Mouse (Mus musculus) CD4-positive, CD25-positive, alpha-beta regulatory T cell, adult 2 months (primary cell): ENCODE measurements around the gene Olfr1037.
"Not testable (repeated sequence)": the region's sequence is repeated elsewhere in the genome, so short reads cannot be mapped to it uniquely, and the experiment has no call there.

Experiments used
- DNase-seq: peaks from one replicate; pipeline ENCODE4 v3.0.0-alpha.2; 2012; ENCODE audit warnings: low read depth, low spot score

Olfr1037 gene

DNA sequence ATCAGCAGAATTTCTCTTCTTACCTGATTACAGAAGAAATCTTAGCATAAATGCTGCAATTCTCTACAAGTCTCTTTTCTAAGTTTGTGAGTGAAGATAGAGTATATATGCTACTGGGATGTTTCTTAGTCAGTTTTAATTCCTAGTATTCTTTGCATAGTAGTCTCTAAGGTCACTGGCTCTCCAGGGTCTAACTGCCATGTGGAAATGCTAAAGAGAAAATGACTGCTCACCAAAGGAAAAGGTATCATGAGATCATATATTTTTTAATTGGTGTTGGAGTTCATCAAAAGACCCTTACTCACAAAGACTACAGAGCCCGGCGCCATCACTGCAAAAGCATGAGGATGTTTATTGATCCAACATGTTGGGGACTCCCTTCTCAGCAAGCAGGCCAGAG, at the start of gene Olfr1037:
Gene Olfr1037 (minus strand): TSS at position 101 of the 400 bp plus-strand sequence.
- no peak for DNase-seq

DNA sequence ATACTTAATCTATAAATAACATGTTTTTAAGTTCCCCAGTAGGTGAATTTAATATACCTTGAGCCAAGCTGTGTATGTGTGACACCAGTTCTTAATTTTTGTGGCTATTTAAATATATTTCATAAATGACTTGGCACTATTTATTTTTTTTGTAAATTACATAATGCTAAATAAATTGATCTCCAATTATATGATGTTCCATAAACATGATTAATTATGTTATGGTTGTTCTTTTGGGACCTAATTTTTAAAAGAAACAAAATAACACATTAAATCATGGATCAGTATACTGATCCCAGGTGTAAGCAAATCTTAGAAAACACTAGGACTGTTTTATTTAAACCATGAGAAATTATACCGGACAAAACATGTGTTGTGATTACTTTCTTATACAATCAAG, 48.6 kb upstream of the Olfr1037 start, which contains the start of gene Olfr1039:
Gene Olfr1039 (minus strand): TSS at position 101 of the 400 bp plus-strand sequence.
- no peak for DNase-seq

DNA sequence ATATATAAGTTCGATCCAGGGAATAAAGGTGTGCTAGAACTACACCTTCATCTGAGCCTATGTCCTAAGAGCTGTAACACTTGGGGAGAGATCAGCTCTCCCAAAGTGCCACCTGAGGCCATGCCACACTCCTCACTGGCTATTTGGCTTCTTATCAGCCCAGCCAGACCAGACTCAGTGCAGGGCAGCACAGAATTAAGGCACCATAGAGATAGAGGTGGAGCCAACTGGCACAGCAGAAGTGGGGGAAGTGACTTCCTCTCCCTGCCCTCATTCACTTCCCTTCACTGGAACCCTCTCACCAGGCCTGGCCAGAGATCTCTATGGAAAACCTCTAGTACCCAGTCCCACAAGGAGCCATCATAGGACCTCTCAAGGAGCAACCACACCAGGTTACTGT, 6.7 kb downstream of the Olfr1037 start:
- not testable (repeated sequence) for DNase-seq

DNA sequence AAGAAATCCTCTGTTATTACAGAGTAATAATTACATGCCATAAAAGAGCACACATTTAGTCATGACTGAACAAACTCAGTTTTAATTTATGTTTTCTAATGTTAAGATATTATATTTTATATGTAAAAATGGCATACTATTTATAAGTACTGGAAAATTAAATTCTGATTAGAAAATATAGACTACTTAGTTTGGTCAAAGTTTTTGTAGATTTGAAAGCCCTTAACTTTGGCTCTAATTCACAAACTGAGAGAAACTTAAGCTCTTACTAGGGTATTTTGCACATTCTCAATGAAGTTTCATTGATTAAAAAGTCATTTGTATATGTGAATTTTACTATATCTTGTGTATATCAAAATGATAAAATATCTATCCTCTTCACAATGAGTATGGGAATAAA, 13.5 kb downstream of the Olfr1037 start, which contains the start of gene Olfr1036:
Gene Olfr1036 (plus strand): TSS at position 301 of the 400 bp plus-strand sequence.
- DNase-seq, result not testable (repeated sequence)

DNA sequence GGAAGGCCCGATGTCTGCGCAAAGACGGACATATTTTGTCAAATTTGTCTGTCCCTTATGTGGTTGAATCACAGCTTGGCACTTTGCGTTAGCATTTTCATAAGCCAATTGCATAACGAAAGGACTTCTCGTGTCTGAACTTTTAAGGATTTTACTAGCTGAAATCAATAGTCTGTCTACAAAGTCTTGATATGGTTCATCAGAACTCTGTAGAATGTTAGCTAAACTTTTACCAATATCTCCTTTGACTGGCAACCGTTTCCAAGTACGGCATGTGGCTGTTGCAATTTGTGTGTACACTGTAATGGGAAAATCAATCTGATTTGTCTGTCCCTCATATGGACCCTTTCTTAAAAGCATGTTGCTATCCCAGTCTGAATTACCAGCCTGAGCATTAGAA, 17.0 kb downstream of the Olfr1037 start:
- no peak for DNase-seq

DNA sequence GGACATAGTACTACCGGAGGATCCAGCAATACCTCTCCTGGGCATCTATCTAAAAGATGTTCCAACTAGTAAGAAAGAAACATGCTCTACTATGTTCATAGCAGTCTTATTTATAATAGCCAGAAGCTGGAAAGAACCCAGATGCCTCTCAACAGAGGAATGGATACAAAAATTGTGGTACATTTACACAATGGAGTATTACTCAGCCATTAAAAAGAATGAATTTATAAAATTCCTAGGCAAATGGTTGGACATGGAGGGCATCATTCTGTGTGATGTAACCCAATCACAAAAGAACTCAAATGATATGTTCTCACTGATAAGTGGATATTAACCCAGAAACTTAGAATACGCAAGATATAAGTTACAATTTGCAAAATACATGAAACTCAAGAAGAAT, 23.4 kb downstream of the Olfr1037 start:
- not testable (repeated sequence) for DNase-seq

DNA sequence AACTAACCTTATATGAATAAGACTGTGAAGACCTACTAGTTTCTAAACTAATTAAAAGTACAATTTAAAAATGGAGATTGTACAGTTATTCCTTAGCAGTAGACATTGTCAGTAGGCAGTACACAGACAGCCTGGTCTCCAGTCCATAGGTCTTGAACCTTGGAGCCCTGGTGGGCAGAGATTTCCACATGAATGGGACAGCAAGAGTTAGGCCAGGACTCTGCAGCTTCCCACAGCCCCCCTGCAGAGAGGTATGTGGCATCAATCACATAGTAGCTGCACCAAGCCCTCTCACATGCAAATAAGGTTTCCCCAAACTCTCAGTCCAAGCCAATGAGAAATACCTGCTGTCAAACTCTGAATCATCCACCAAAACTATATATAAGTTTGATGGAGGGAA, 36.4 kb downstream of the Olfr1037 start:
- not testable (repeated sequence) for DNase-seq

DNA sequence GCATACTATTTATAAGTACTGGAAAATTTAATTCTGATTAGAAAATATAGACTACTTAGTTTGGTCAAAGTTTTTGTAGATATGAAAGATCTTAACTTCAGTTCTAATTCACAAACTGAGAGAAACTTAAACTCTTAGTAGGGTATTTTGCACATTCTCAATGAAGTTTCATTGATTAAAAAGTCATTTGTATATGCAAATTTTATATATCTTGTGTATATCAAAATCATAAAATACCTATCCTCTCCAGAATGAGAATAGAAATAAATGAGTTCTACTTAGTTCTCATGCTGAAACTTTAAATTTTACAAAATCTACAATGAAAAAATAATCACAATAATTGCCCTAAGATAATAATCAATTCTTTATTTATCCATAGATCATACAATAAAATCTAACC, 41.6 kb downstream of the Olfr1037 start, which contains the start of gene Olfr1034:
Gene Olfr1034 (plus strand): TSS at position 301 of the 400 bp plus-strand sequence.
- no peak for DNase-seq
